Mouse (Mus musculus): ENCODE results near the gene Grik3. TPM values are rescaled to one million over a fixed set of nuclear protein-coding genes. Genes with fewer than 3 reads are reported as not detected.

Grik3 gene
- total RNA-seq, 1 experiment from 2014 or later: not detected

- no peak for ATAC-seq (replicated peaks; ENCODE audit: low read depth, poor library complexity, severe bottlenecking)
These were observed 272.6 kb downstream of the Grik3 start for GRCm38 (mm10) chr4:125763056-125763455.
